Mouse (Mus musculus): Measurements from ENCODE around the gene Pak1ip1.

Gene Pak1ip1

GRCm38 (mm10) chr13:41006244-41006643 lies 5.4 kb downstream of the Pak1ip1 start:
- DNase-seq (ENCODE audit: low read depth, low spot score): no peak

- no peak for DNase-seq (ENCODE audit: low read depth, low spot score)
Measured at GRCm38 (mm10) chr13:41008271-41008670, 7.4 kb downstream of the Pak1ip1 start.

GRCm38 (mm10) chr13:41008946-41009345 lies 8.1 kb downstream of the Pak1ip1 start:
- no peak for DNase-seq (ENCODE audit: low read depth, low spot score)

- peak; percentile 98 for DNase-seq (ENCODE audit: low read depth, low spot score)
Measured at GRCm38 (mm10) chr13:41015829-41016634, 15.2 kb downstream of the Pak1ip1 start, which contains the start of gene Tmem14c. TSS of gene Tmem14c (plus strand) at chr13:41016292.

- peak; percentile 8 for DNase-seq (ENCODE audit: low read depth, low spot score)
Measured at GRCm38 (mm10) chr13:41016797-41017405, 16.1 kb downstream of the Pak1ip1 start.

- DNase-seq (ENCODE audit: low read depth, low spot score): no peak
Measured at GRCm38 (mm10) chr13:41017832-41018231, 17.0 kb downstream of the Pak1ip1 start.

- DNase-seq (ENCODE audit: low read depth, low spot score): no peak
Measured at GRCm38 (mm10) chr13:41018236-41018635, 17.4 kb downstream of the Pak1ip1 start.

- DNase-seq (ENCODE audit: low read depth, low spot score): no peak
Measured at GRCm38 (mm10) chr13:41018756-41019591, 18.2 kb downstream of the Pak1ip1 start.

GRCm38 (mm10) chr13:41020494-41020893 lies 19.7 kb downstream of the Pak1ip1 start:
- DNase-seq (ENCODE audit: low read depth, low spot score): no peak

- no peak for DNase-seq (ENCODE audit: low read depth, low spot score)
Measured at GRCm38 (mm10) chr13:41021607-41022006, 20.8 kb downstream of the Pak1ip1 start.

- no peak for DNase-seq (ENCODE audit: low read depth, low spot score)
Measured at GRCm38 (mm10) chr13:41022099-41022498, 21.3 kb downstream of the Pak1ip1 start.

- DNase-seq (ENCODE audit: low read depth, low spot score): no peak
Measured at GRCm38 (mm10) chr13:41030098-41030497, 29.3 kb downstream of the Pak1ip1 start.

GRCm38 (mm10) chr13:41042511-41042910 lies 41.7 kb downstream of the Pak1ip1 start:
- peak; percentile 48 for DNase-seq (ENCODE audit: low read depth, low spot score)

GRCm38 (mm10) chr13:41045901-41046300 lies 45.1 kb downstream of the Pak1ip1 start:
- no peak for DNase-seq (ENCODE audit: low read depth, low spot score)

- no peak for DNase-seq (ENCODE audit: low read depth, low spot score)
Measured at GRCm38 (mm10) chr13:41047280-41047679, 46.5 kb downstream of the Pak1ip1 start.

- no peak for DNase-seq (ENCODE audit: low read depth, low spot score)
Measured at GRCm38 (mm10) chr13:41051965-41052364, 51.1 kb downstream of the Pak1ip1 start.
